Mouse (Mus musculus) megakaryocyte, embryonic 14.5 days (primary cell): ENCODE results near the gene Igf2. TPM values are rescaled to one million over a fixed set of nuclear protein-coding genes. Genes with fewer than 3 reads are reported as not detected.

Experiments used
- H3K27me3 ChIP-seq: replicated peaks from 2 replicates; pipeline ENCODE3; 2012; ENCODE audit warnings: inconsistent platforms
- H3K36me3 ChIP-seq: replicated peaks from 2 replicates; pipeline ENCODE3; 2012; ENCODE audit warnings: low read length, inconsistent platforms, mixed read lengths
- H3K4me1 ChIP-seq: 2 replicates; pipeline ENCODE4 v1.6.1; 2012; ENCODE audit warnings: inconsistent platforms
- H3K4me3 ChIP-seq: replicated peaks from 2 replicates; pipeline ENCODE3; 2012; ENCODE audit warnings: moderate library complexity, mild to moderate bottlenecking, inconsistent platforms
- H3K9me3 ChIP-seq: 2 replicates; pipeline ENCODE4 v1.6.1; 2012; ENCODE audit warnings: inconsistent platforms
- FLI1 ChIP-seq: IDR thresholded peaks from 2 replicates; pipeline ENCODE4 v1.6.1; 2012; ENCODE audit warnings: low read length, inconsistent platforms, mixed read lengths
- GATA1 ChIP-seq: IDR thresholded peaks from 3 replicates; pipeline ENCODE4 v1.6.1; 2012; ENCODE audit warnings: mixed read lengths, low read length, inconsistent platforms, borderline replicate concordance
- polyA plus RNA-seq: library from polyadenylated mRNA; stranded (reverse); fragments of >175 nt; gene quantifications from 2 replicates; pipeline ENCODE4 v1.2.3, GENCODE M21; 2012; ENCODE audit warnings: low replicate concordance; ENCODE audit not compliant: insufficient read depth

Gene Igf2
- polyA plus RNA-seq = not detected in 2 replicates

DNA sequence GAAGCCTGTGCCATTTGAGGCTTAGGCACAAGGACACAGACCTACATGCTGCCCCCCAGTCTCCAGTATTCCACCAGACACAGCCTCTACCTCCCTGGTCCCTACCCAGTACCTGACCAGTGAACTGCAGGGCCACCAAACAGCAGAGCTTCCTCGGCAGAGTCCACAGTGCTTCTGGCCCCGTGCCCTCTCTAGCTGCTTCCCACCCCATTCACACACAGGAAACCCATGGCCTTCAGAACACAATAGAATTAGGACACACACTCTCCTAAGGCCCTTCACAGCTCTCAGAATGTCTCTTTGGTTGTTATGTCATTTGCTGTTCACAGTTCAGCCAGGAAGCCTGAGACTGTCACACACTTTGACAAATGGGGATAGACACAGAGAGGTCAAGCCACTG is at the start of gene Igf2:
Gene Igf2, minus strand, starts transcription at position 158 of the 400 bp plus-strand sequence.
- peaks cover 41% of the 10 kb centered on the region for H3K9me3 ChIP-seq
- no peaks in the 10 kb centered on the region for H3K36me3 ChIP-seq

DNA sequence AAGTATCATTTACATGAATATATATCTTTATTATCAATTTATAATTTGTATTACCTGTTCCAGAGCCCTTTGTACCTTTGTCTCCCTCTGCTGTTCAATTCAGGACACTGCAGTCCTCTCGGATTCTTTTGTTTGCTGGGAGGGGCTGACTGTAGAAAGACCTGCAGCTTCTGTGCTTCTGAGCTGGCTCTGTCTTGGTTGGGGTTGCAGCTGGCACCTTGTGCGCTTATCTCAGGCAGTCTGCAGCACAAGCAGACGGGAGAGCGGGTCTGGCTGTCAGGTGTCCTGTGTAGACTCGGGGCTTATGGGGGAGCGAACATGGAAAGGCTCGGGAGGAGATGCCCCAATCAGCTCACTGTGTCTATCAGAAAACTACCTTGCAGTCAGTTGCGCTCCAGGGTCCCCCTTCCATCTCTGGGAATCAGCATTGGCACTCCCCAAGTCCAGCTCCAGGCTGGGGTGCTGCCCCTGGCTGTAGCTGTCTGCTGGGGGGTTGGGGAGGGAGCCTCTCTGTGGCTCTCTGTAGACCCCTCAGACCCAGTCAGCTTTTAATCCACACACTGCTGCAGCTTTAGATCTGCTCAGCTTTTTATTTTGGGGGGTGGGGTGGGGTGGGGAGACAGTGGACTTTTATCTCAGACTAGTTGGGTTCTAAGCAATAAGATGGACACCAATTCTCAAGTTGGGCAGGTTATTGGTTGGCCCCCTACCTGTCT is 48.3 kb upstream of the Igf2 start:
- Histone ChIP-seq H3K36me3 (no peaks in the 10 kb centered on the region), H3K27me3 (peaks cover 15% of the 10 kb centered on the region), H3K4me3 (no peak overlapping the region), H3K9me3 (no peaks in the 10 kb centered on the region), H3K4me1 (no peaks in the 10 kb centered on the region)
- TF ChIP-seq GATA1 (no peak), FLI1 (no peak)

More for the DNA sequence above, at the start of gene Igf2:
- Histone ChIP-seq H3K4me1 (no peaks in the 10 kb centered on the region), H3K4me3 (no peak within 1 kb of the TSS), H3K27me3 (peaks cover 61% of the 10 kb centered on the region)
- TF ChIP-seq GATA1 (no peak), FLI1 (no peak)

DNA sequence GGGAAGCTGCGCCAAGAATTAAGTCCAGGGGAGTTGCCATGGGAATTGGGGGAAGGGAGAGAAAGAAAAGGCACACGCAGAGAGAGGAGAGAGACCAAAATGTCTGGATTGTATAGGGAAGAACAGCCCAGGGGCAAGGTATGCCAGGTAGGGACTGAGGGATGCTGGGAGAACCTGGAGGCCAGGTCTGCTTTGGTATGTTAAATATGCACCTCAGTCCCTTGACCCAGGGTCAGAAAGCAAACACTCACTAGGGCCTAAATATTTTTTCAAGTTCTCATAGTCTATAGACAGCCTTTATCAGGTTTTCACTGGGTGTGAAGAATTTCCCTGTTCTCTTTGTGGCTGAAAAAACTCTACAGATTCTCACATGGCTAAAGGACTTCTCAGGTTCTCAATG is 40.3 kb upstream of the Igf2 start:
- Histone ChIP-seq H3K4me1 (no peaks in the 10 kb centered on the region), H3K9me3 (no peaks in the 10 kb centered on the region), H3K27me3 (peaks cover 3% of the 10 kb centered on the region), H3K4me3 (no peak overlapping the region), H3K36me3 (no peaks in the 10 kb centered on the region)
- TF ChIP-seq FLI1 (no peak), GATA1 (no peak)

DNA sequence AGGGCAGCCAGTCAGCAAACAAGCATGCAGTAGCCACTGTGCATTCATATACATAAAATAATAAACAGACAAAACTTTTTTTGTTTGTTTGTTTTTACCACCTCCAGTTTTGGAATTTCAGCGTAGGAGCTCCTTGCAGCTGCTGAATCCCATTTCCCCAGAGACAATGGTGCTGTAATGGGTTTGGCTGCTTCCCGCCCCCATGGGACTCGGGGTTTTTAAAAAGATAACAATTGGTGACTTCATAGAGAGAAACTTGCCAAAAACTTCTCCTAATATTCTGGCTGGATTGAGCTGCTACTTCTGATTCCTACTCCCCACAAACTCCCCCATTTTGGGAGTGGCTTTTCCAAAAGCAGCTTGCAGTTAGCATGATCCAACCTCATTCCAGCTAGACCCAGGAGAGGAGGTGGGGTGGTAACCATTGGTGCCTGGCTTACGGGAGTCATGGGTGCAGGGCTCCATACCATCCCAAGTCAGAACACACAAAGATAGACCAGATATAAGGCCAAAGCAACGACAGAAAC is 32.8 kb upstream of the Igf2 start:
- Histone ChIP-seq H3K27me3 (peaks cover 13% of the 10 kb centered on the region), H3K36me3 (no peaks in the 10 kb centered on the region)
- TF ChIP-seq GATA1 (no peak), FLI1 (no peak)

DNA sequence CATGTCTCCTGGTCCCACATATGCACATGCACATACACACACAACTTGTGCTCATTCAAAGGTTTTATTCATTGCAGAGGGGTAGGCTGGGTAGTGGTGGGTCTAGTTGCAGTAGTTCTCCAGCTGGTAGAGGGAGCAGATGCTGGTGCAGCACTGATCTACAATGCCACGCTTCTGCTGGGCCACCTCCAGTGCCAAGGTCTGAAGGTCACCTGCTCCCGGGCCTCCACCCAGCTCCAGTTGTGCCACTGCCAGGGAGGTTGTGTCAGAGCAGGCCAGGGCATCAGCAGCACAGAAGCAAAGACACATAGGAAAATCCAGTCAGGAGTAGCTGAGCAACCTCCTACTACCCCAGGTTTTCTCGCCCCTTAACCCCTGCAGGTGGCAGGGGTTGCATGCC is 12.0 kb upstream of the Igf2 start:
- TF ChIP-seq GATA1 (no peak), FLI1 (no peak)
- Histone ChIP-seq H3K4me3 (no peak overlapping the region), H3K27me3 (peaks cover 69% of the 10 kb centered on the region), H3K36me3 (no peaks in the 10 kb centered on the region), H3K9me3 (no peaks in the 10 kb centered on the region), H3K4me1 (no peaks in the 10 kb centered on the region)

More for the DNA sequence above, 32.8 kb upstream of the Igf2 start:
- Histone ChIP-seq H3K4me3 (no peak overlapping the region), H3K9me3 (no peaks in the 10 kb centered on the region), H3K4me1 (no peaks in the 10 kb centered on the region)

DNA sequence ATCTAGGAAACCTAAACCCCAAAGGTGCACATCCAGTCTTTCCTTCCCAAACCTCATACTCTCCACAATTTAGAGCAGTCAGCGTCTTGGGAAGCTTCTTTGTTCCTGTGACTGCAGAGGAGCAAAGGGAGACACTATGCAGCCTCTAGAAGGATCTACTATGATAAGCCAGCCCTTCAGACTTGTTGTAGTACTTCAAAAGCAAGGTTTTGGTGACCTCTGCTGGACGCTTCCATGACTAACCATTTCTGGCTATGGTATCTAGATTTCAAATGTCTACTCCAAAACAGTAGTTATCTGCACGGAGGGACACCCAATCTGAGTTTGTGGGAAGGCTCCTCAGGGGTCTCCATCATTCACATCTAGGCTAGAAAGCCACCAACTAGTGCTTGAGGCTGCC is 9.0 kb upstream of the Igf2 start:
- Histone ChIP-seq H3K4me3 (no peak overlapping the region), H3K9me3 (peaks cover 16% of the 10 kb centered on the region), H3K4me1 (peaks cover 12% of the 10 kb centered on the region), H3K27me3 (peaks cover 54% of the 10 kb centered on the region), H3K36me3 (no peaks in the 10 kb centered on the region)
- TF ChIP-seq FLI1 = no peak
- TF ChIP-seq GATA1 = no peak

DNA sequence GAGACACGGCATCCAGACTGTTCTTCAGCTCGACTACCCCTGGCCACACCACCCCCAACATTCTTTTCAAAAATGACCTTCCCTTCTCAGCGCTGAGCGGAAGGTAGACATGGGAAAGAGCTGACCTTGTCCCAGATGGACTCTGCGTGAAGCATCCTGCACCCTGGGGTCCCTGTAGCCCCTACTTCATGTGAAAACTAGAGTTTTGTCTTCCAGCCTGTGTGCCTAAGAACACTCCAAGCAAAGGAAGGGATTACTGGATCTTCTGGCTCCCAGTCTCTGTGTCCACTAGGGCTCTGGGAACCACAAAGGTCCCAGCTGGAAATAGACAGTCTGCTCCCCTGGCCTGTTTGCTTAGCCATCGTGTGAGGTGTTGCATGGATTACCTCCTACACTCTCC is 8.5 kb upstream of the Igf2 start:
- Histone ChIP-seq H3K36me3 (no peaks in the 10 kb centered on the region), H3K27me3 (peaks cover 49% of the 10 kb centered on the region), H3K9me3 (peaks cover 20% of the 10 kb centered on the region), H3K4me3 (no peak overlapping the region), H3K4me1 (peaks cover 12% of the 10 kb centered on the region)
- TF ChIP-seq FLI1 (no peak), GATA1 (no peak)

DNA sequence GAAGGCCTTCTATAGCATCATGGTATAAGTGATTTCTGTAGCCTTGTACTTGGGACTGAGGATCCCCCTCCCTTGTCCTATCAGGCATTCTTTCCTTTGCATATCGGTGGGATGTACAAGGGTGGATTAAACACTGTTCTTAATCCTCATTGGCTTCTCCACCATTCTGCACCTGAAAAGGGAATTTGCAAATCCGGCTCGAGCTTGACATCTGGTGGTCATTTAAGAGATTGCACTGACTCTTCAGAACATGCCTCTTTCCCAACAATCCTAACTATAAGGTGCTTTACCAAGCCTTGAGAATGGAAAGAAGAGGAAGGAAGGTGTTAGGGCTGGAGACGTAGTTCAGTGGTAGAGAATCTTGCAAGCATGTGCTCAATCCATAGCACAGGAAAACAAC is 5.5 kb upstream of the Igf2 start:
- H3K4me1 ChIP-seq = peaks cover 12% of the 10 kb centered on the region
- TF ChIP-seq FLI1 (no peak), GATA1 (no peak)
- H3K27me3 ChIP-seq = peaks cover 31% of the 10 kb centered on the region

DNA sequence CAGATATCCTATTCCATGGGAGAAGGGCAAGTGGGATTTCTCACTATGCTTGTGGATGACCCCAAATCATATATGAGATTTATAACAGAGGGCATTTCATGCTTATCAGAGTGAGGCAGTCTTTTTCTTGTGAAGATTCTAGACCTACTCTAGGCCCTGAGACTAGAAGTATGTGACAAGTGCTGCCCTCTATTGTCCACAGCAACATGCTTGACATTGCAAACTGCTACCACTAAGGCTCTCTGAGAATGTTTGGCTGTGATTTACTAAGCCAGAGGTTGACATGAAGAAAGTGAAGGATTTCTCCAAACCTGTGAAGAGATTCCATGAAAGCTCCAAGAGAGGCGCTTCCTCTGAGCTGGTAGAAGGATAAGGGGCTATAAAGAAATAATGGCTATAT is 4.5 kb upstream of the Igf2 start:
- Histone ChIP-seq H3K9me3 (peaks cover 47% of the 10 kb centered on the region), H3K4me1 (peaks cover 12% of the 10 kb centered on the region), H3K4me3 (no peak overlapping the region), H3K36me3 (no peaks in the 10 kb centered on the region), H3K27me3 (peaks cover 33% of the 10 kb centered on the region)
- TF ChIP-seq GATA1 (no peak), FLI1 (no peak)

More for the DNA sequence above, 5.5 kb upstream of the Igf2 start:
- Histone ChIP-seq H3K9me3 (peaks cover 46% of the 10 kb centered on the region), H3K36me3 (no peaks in the 10 kb centered on the region), H3K4me3 (no peak overlapping the region)

DNA sequence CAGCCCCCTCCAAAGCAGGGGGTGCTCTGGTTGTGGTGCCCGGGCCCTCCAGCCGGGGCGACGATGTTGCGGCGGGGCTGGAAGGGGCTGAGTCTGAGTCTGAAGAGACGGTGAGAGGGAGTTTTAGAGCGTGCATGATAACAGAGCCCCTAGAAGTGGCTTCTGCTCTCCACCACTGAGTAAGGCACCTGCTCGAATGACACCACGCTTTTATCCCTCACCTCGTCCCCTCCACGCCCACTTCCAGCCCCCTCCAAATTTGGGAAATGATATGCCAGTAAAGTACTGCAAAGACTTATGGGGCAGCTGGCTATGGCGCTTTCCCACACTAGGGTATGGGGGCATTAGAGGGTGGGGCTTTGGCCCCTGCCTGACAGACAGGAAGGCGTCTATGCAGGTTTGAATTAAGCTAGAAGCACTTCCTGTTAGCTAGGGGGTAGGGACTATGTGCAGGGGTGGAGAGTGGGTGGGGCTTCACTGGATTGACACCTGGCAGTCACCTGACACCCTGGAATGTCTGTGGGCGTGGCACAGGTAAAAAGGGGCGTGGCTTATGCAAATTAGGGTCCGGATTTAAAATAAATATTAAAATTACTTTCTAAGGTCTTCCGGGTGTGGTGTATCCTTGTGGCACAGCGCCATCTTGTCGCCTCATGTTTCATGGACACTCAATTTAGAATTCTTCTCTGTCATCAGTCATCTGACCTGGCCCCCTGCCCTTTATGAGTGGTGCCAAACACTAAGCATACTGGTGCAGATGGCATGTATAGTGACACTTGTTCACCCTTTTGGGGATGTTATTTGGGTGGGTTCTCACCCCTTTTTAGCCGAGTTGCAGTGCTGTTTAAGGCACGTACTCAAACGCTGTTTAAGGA is 3.4 kb upstream of the Igf2 start, which contains the start of gene Gm49394:
Gene Gm49394, minus strand, starts transcription at position 192 of the 875 bp plus-strand sequence.
- no peaks in the 10 kb centered on the region for H3K36me3 ChIP-seq
- peaks cover 12% of the 10 kb centered on the region for H3K4me1 ChIP-seq
- H3K27me3 ChIP-seq = peaks cover 40% of the 10 kb centered on the region
- peaks cover 47% of the 10 kb centered on the region for H3K9me3 ChIP-seq
- no peak within 1 kb of the TSS for H3K4me3 ChIP-seq
- no peak for TF ChIP-seq GATA1
- no peak for TF ChIP-seq FLI1
